Mouse (Mus musculus): Measurements from ENCODE around the gene Gse1.

Gse1 gene

GRCm38 (mm10) chr8:120437666-120438395 is 209.6 kb downstream of the Gse1 start:
- DNase-seq (ENCODE audit: extremely low read depth, insufficient read length, low spot score) = no peak

GRCm38 (mm10) chr8:120439309-120439708 is 211.1 kb downstream of the Gse1 start:
- DNase-seq (ENCODE audit: extremely low read depth, insufficient read length, low spot score) = no peak

- DNase-seq (ENCODE audit: extremely low read depth, insufficient read length, low spot score) = no peak
Observed at GRCm38 (mm10) chr8:120440739-120441138, 212.5 kb downstream of the Gse1 start.

- DNase-seq (ENCODE audit: extremely low read depth, insufficient read length, low spot score) = no peak
Observed at GRCm38 (mm10) chr8:120441637-120442036, 213.4 kb downstream of the Gse1 start.

GRCm38 (mm10) chr8:120442306-120443003 is 214.2 kb downstream of the Gse1 start:
- no peak for DNase-seq (ENCODE audit: extremely low read depth, insufficient read length, low spot score)

GRCm38 (mm10) chr8:120445249-120445648 is 217.0 kb downstream of the Gse1 start:
- DNase-seq (ENCODE audit: extremely low read depth, insufficient read length, low spot score) = no peak

GRCm38 (mm10) chr8:120448131-120448530 is 219.9 kb downstream of the Gse1 start:
- no peak for DNase-seq (ENCODE audit: extremely low read depth, insufficient read length, low spot score)

- DNase-seq (ENCODE audit: extremely low read depth, insufficient read length, low spot score) = peak; percentile 29
Observed at GRCm38 (mm10) chr8:120449139-120449538, 220.9 kb downstream of the Gse1 start.

- peak; percentile 31 for DNase-seq (ENCODE audit: extremely low read depth, insufficient read length, low spot score)
Observed at GRCm38 (mm10) chr8:120449608-120450031, 221.4 kb downstream of the Gse1 start.

GRCm38 (mm10) chr8:120452111-120452510 is 223.9 kb downstream of the Gse1 start:
- DNase-seq (ENCODE audit: extremely low read depth, insufficient read length, low spot score) = no peak

GRCm38 (mm10) chr8:120454404-120454803 is 226.1 kb downstream of the Gse1 start:
- no peak for DNase-seq (ENCODE audit: extremely low read depth, insufficient read length, low spot score)

GRCm38 (mm10) chr8:120460375-120460774 is 232.1 kb downstream of the Gse1 start:
- no peak for DNase-seq (ENCODE audit: extremely low read depth, insufficient read length, low spot score)

- DNase-seq (ENCODE audit: extremely low read depth, insufficient read length, low spot score) = no peak
Observed at GRCm38 (mm10) chr8:120462119-120462551, 233.9 kb downstream of the Gse1 start.

- no peak for DNase-seq (ENCODE audit: extremely low read depth, insufficient read length, low spot score)
Observed at GRCm38 (mm10) chr8:120462611-120463010, 234.4 kb downstream of the Gse1 start.

- no peak for DNase-seq (ENCODE audit: extremely low read depth, insufficient read length, low spot score)
Observed at GRCm38 (mm10) chr8:120463918-120464584, 235.8 kb downstream of the Gse1 start.

- DNase-seq (ENCODE audit: extremely low read depth, insufficient read length, low spot score) = no peak
Observed at GRCm38 (mm10) chr8:120464585-120464937, 236.3 kb downstream of the Gse1 start.

- no peak for DNase-seq (ENCODE audit: extremely low read depth, insufficient read length, low spot score)
Observed at GRCm38 (mm10) chr8:120465710-120466109, 237.5 kb downstream of the Gse1 start.

- DNase-seq (ENCODE audit: extremely low read depth, insufficient read length, low spot score) = no peak
Observed at GRCm38 (mm10) chr8:120466266-120466665, 238.0 kb downstream of the Gse1 start.

- no peak for DNase-seq (ENCODE audit: extremely low read depth, insufficient read length, low spot score)
Observed at GRCm38 (mm10) chr8:120467598-120467997, 239.3 kb downstream of the Gse1 start.

- DNase-seq (ENCODE audit: extremely low read depth, insufficient read length, low spot score) = no peak
Observed at GRCm38 (mm10) chr8:120470170-120470569, 241.9 kb downstream of the Gse1 start.

GRCm38 (mm10) chr8:120471166-120471565 is 242.9 kb downstream of the Gse1 start:
- DNase-seq (ENCODE audit: extremely low read depth, insufficient read length, low spot score) = no peak

GRCm38 (mm10) chr8:120471752-120472151 is 243.5 kb downstream of the Gse1 start:
- DNase-seq (ENCODE audit: extremely low read depth, insufficient read length, low spot score) = no peak

Data from 3134 (cell line).